Mouse (Mus musculus) erythroblast, embryonic 14.5 days (primary cell): Measurements from ENCODE around the gene Rftn1. TPM values are rescaled to one million over a fixed set of nuclear protein-coding genes. Genes with fewer than 3 reads are reported as not detected.

ENCODE experiments used
- H3K27me3 ChIP-seq: 2 replicates; pipeline ENCODE4 v1.6.1; 2012; ENCODE audit warnings: inconsistent platforms; ENCODE audit not compliant: control insufficient read depth
- H3K36me3 ChIP-seq: 2 replicates; pipeline ENCODE4 v1.6.1; 2012; ENCODE audit warnings: mild to moderate bottlenecking, inconsistent platforms; ENCODE audit not compliant: control insufficient read depth
- H3K4me1 ChIP-seq: 2 replicates; pipeline ENCODE4 v1.6.1; 2012; ENCODE audit warnings: inconsistent platforms; ENCODE audit not compliant: control insufficient read depth
- H3K4me3 ChIP-seq: replicated peaks from 2 replicates; pipeline ENCODE3; 2012; ENCODE audit warnings: moderate library complexity, mild to moderate bottlenecking, inconsistent platforms
- H3K9me3 ChIP-seq: 2 replicates; pipeline ENCODE4 v1.6.1; 2012; ENCODE audit warnings: low read length, inconsistent platforms, mixed read lengths; ENCODE audit not compliant: control insufficient read depth
- GATA1 ChIP-seq: IDR thresholded peaks from 2 replicates; pipeline ENCODE4 v1.6.1; 2012; ENCODE audit warnings: low read length, inconsistent platforms, mixed read lengths
- TAL1 ChIP-seq: IDR thresholded peaks from 3 replicates; pipeline ENCODE4 v1.6.1; 2012; ENCODE audit warnings: low read length, inconsistent platforms, mixed read lengths
- polyA plus RNA-seq: library from polyadenylated mRNA; stranded (reverse); fragments of >175 nt; gene quantifications from 2 replicates; pipeline ENCODE4 v1.2.3, GENCODE M21; 2012

Rftn1 gene
- polyA plus RNA-seq, 1 experiment = 0.10 TPM

DNA sequence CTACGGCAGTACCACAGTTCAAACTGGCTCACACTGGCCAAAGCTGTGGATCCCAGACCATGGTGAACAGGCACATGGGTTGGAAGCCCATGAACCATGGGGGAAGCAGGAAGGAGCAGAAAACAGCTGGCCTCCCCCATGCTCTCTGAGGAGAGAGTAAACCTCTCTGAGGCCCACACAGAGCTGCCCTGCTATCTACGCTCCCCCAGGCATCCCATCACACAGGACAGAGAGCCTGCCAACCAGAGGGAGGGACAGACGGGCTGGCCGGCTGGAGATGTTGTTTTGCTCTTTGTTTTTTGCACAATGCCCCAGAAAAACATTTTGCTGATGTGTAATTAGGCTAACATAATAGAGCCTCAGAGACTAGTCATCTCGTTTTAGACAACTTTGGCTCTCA is 171.4 kb downstream of the Rftn1 start:
- TF ChIP-seq GATA1 (peak; percentile 56), TAL1 (peak; percentile 78)
- H3K4me3 ChIP-seq = peak overlapping the region; percentile 23
- H3K36me3 ChIP-seq = peaks cover 2% of the 10 kb centered on the region
- no peaks in the 10 kb centered on the region for H3K9me3 ChIP-seq
- H3K4me1 ChIP-seq = peaks cover 89% of the 10 kb centered on the region
- no peaks in the 10 kb centered on the region for H3K27me3 ChIP-seq

DNA sequence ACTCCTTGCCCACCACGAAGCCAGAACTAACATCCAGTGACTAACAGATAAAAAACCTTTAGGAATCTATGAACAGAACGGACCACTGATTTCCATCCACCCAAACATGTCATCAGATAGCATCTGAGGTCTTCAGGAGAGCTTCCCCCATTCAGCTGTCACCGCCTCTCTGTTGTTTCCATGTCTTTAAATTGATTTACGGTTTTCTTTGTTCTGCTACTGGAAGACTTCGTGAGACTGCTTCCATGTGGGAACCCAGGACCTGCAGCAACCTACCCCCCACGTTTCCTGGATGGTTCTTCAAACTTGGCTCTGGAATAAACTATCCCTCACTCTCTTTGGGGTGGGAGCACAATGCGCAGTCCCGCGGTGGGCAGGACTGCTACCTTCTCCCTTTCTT is 175.8 kb downstream of the Rftn1 start:
- Histone ChIP-seq H3K36me3 (peaks cover 2% of the 10 kb centered on the region), H3K27me3 (no peaks in the 10 kb centered on the region), H3K4me3 (no peak overlapping the region), H3K4me1 (peaks cover 69% of the 10 kb centered on the region), H3K9me3 (no peaks in the 10 kb centered on the region)
- TF ChIP-seq TAL1 (no peak), GATA1 (no peak)

DNA sequence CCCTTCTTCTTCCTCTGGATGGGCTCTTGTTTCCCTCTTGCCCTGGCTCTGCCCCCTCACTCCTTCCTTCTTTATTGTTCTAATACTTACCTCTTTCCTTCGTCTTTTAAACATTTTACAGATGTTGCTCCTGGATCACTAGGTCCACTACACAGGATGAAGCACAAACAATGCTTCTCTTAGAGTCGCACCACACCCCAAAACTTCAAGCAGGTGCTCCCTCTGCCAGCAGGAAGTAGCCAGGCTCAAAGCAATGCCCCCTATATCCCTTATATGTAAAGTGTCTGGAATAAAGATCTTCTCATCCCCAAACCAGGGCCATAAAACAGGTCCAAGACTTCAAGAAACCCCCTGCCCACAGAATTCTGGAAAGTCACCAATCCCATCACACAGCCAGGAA is 176.6 kb downstream of the Rftn1 start:
- Histone ChIP-seq H3K36me3 (peaks cover 2% of the 10 kb centered on the region), H3K4me1 (peaks cover 61% of the 10 kb centered on the region), H3K4me3 (no peak overlapping the region), H3K27me3 (no peaks in the 10 kb centered on the region), H3K9me3 (no peaks in the 10 kb centered on the region)
- no peak for TF ChIP-seq TAL1
- no peak for TF ChIP-seq GATA1

DNA sequence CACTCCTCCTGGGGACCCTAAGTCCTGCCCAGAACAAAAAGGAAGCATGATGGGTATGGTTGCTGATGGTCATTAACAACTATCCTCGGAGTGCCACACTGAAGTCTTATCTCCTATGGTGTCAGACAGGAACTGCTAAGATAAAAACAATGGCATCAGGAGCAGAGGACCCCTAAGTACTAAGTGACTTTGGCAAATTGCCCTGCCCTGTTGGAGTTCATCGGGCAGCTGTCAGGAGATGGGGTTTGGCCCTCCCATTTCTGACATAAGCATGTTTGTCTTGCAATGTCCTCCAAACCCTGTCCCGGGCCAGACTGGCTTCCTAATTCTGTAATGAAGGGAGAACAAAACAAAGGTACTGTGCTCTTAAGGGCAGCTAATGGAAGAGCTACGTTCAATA is 180.4 kb downstream of the Rftn1 start:
- peaks cover 48% of the 10 kb centered on the region for H3K4me1 ChIP-seq
- no peaks in the 10 kb centered on the region for H3K9me3 ChIP-seq
- no peaks in the 10 kb centered on the region for H3K27me3 ChIP-seq
- H3K36me3 ChIP-seq = no peaks in the 10 kb centered on the region
- TF ChIP-seq GATA1 (no peak), TAL1 (no peak)
- no peak overlapping the region for H3K4me3 ChIP-seq

DNA sequence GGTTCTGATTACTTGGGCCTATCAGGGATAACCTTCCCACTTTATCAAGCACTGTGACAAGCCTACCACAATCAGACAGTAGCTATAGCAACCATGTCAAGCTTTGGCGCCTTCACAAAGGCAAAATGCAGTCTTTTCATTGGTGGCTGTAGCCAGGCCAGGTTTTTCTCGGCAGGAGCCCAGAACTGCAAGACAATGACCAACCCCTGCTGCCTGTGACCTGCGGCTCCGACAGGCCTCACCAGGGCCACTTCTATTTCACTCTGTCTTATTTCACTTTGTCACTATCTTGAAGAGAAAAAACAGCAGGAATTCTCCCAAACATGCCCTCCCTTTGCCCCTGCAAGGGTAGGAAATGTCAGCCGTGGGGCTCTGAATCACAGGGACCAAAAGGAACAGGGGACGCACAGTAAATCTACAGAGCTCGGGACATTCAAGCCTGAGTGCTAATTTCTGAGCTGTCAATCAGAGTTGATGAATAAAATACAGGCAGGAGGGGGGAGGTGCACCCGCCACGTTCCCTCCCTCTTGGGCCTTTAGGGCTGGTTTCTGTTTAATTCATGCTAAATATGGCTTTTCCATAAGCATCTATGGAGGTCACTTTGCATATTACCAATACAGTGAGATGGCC is 183.6 kb downstream of the Rftn1 start:
- TF ChIP-seq GATA1 (no peak), TAL1 (no peak)
- Histone ChIP-seq H3K27me3 (no peaks in the 10 kb centered on the region), H3K36me3 (no peaks in the 10 kb centered on the region), H3K4me3 (no peak overlapping the region), H3K9me3 (no peaks in the 10 kb centered on the region), H3K4me1 (peaks cover 42% of the 10 kb centered on the region)

DNA sequence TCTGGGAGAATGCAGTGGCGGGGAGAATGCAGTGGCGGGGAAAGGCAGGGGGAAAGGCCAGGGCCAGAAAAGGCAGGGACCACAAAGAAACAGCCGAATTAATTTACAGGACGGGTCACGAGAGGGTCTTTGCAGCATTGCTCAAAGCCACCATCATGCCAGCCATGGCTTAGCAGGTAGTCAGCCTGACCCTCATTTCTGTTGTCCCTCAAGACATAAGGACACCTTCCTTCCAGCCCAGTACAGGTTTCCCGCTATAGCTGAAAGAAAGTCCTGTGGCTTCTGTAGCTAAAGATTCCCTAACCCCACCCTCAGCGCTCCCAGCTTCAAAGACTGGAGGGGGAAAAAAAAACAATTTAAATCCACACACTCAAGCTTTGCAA is 184.1 kb downstream of the Rftn1 start:
- no peak for TF ChIP-seq GATA1
- no peak for TF ChIP-seq TAL1
- H3K36me3 ChIP-seq = no peaks in the 10 kb centered on the region
- no peaks in the 10 kb centered on the region for H3K9me3 ChIP-seq
- peaks cover 40% of the 10 kb centered on the region for H3K4me1 ChIP-seq
- no peak overlapping the region for H3K4me3 ChIP-seq
- no peaks in the 10 kb centered on the region for H3K27me3 ChIP-seq

DNA sequence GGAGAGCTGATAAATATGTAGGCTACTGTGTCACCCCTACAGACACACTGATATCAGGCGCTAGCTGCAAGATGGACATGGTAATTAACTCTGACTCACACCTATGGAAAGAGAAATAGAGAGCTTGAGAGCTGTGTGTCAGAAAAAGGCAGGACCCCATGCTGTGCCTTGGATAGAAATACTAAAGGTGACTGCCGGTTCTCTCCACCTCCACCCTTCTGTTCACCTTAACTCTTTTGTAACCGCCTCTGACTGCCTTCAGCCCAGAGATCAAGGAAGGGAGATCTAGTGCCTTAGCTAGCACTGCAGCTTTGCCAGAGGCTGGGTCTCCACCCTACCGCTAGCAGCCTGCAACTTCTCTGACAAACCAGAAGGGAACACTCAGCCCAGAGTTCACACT is 187.3 kb downstream of the Rftn1 start:
- Histone ChIP-seq H3K27me3 (no peaks in the 10 kb centered on the region), H3K4me1 (peaks cover 28% of the 10 kb centered on the region), H3K4me3 (no peak overlapping the region), H3K9me3 (no peaks in the 10 kb centered on the region), H3K36me3 (no peaks in the 10 kb centered on the region; the same call in 1 of the 2 replicates)
- TF ChIP-seq GATA1 (no peak), TAL1 (no peak)

DNA sequence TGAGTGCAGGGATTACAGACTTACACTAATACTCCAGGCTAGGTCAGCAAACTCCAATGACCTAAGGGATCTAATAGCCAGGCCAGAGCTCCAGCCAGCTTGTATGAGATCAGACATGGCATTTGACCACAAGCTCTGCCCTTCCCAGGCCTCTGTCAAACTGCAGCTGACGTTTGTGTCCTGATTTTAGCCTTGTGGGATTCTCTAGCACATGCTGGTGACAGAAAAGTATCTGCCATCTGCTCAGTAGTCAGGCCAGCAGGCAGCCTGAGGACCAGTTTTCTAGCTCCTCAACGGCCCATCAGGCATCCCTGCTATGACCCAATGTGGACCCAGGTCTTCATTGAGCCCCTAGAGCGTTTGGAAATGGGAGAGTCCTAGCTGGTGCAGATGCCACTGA is 188.3 kb downstream of the Rftn1 start:
- Histone ChIP-seq H3K4me3 (no peak overlapping the region), H3K27me3 (no peaks in the 10 kb centered on the region), H3K36me3 (no peaks in the 10 kb centered on the region; the same call in 1 of the 2 replicates), H3K4me1 (peaks cover 23% of the 10 kb centered on the region), H3K9me3 (no peaks in the 10 kb centered on the region)
- TF ChIP-seq TAL1 (no peak), GATA1 (no peak)

DNA sequence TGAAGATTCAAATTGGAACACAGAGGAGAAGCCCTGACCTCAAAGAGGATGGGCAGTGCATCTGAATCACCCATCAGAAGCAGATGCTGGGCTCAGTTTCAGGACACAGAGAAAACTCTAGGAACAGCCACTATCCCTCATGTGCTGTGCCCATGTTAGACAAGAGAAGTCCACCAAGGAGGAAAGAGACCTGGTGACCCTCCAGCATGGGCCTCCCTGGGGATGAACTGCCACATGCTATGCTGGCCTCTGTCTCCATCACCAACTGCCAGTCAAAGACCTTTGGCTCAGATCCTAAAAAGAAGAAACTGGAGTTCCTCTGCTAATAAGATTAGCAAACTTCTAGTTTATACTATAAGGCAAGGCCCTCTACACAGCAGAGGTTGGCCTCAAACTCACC is 188.7 kb downstream of the Rftn1 start:
- H3K27me3 ChIP-seq = no peaks in the 10 kb centered on the region
- TF ChIP-seq TAL1 (no peak), GATA1 (no peak)
- no peaks in the 10 kb centered on the region for H3K9me3 ChIP-seq
- H3K4me1 ChIP-seq = peaks cover 19% of the 10 kb centered on the region
- no peaks in the 10 kb centered on the region; the same call in 1 of the 2 replicates for H3K36me3 ChIP-seq
- no peak overlapping the region for H3K4me3 ChIP-seq

DNA sequence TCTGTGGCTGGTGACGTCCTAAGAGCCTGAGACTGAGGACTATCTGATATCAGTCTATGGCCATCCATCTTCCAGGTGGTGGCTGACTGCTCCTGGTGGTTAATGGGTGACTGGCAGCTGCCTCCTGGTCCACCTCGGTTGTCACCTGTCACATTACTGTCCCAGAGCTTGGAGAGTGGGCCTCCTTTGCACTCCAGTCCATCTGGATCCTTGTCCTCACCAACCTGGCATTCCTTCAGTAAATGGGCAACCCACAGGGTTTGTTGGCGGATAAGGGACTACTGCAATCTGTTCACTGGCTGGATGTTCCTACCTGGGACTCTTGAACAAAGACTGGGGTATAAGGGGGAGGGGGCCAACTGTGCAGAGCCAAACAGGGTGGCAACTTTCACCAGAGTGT is 189.9 kb downstream of the Rftn1 start:
- no peak overlapping the region for H3K4me3 ChIP-seq
- TF ChIP-seq TAL1 (no peak), GATA1 (no peak)
- peaks cover 14% of the 10 kb centered on the region for H3K4me1 ChIP-seq
- H3K27me3 ChIP-seq = no peaks in the 10 kb centered on the region
- H3K9me3 ChIP-seq = no peaks in the 10 kb centered on the region
- no peaks in the 10 kb centered on the region; the same call in 1 of the 2 replicates for H3K36me3 ChIP-seq
